Mouse (Mus musculus) spleen, adult 10 weeks (tissue): ENCODE measurements around the gene Ubtfl1. TPM values are rescaled to one million over a fixed set of nuclear protein-coding genes. Genes with fewer than 3 reads are reported as not detected.

Source experiments
- polyA plus RNA-seq: library from polyadenylated mRNA; stranded (reverse); fragments of 350-450 nt; fragmentation: Illumina TruSeq; extraction: RNeasy Lipid Tissue Mini Kit (QIAGEN cat#74804); gene quantifications from one replicate; pipeline ENCODE4 v1.2.3, GENCODE M21; 2015; ENCODE audit warnings: low replicate concordance; ENCODE audit not compliant: insufficient read depth

Gene Ubtfl1
- polyA plus RNA-seq: not detected

GRCm38 (mm10) chr9:18404118-18404517, at the start of gene Ubtfl1:
TSS of gene Ubtfl1 (plus strand) at chr9:18404418.

GRCm38 (mm10) chr9:18402895-18403294, 1.3 kb upstream of the Ubtfl1 start, which contains the start of gene Naalad2:
TSS of gene Naalad2 (minus strand) at chr9:18402995.

DNA sequence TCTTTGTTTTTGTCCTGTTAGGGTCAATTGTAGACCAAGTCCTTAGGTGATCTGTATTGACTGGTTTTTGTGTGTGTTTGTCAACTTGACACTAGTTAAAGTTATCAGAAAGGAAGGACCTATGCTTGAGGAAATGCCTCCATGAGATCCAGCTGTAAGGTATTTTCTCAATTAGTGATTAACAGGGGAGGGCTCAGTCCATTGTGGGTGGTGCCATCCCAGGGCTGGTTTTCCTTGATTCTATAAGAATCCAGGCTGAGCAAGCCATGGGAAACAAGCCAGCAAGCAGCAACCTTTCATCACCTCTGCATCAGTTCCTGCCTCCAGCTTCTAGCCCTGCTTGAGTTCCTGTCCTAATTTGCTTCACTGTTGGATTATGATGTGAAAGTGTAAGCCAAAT, 26.1 kb downstream of the Ubtfl1 start, which contains the start of gene Mbd3l2:
Gene Mbd3l2, plus strand, starts transcription at position 301 of the 400 bp plus-strand sequence.

Other genes with a start within 250 kb of the Ubtfl1 start
- 124 TPM for gene Chordc1, start 112.3 kb upstream of the Ubtfl1 start, polyA plus RNA-seq
- 3.0 TPM for gene Naalad2, start 1.4 kb upstream of the Ubtfl1 start, polyA plus RNA-seq
- gene Mbd3l2, start 26.2 kb downstream of the Ubtfl1 start, polyA plus RNA-seq: not detected
- gene Zfp558, start 73.8 kb downstream of the Ubtfl1 start, polyA plus RNA-seq: 2.0 TPM
- gene Mbd3l1, start 73.9 kb downstream of the Ubtfl1 start, polyA plus RNA-seq: not detected